Mouse (Mus musculus) left cerebral cortex, adult 8-10 months (tissue): Measurements from ENCODE around the gene Gins3. TPM values are rescaled to one million over a fixed set of nuclear protein-coding genes. Genes with fewer than 3 reads are reported as not detected.

Experiments used
- DNase-seq, 2 experiments: peaks; one replicate each; pipeline ENCODE4 v3.0.0; 2022; ENCODE audit warnings: low spot score in 2 of 2
- total RNA-seq, 4 experiments: library from RNA; stranded (reverse); gene quantifications; 2 replicates each; pipeline ENCODE4 v1.2.4; 2022

Gins3 gene
- total RNA-seq, 4 experiments from 2014 or later, result 2.0 to 3.0 (median 2.7) TPM

GRCm38 (mm10) chr8:95694631-95695030 lies 61.4 kb downstream of the Gins3 start:
- DNase-seq, result peak in 1 of 2 experiments; percentile 87

Other genes with a start within 250 kb of the Gins3 start
- gene Cfap20, start 198.6 kb upstream of the Gins3 start, total RNA-seq, result 10 to 100 TPM; 52.7 to 60.3 (median 57.4) TPM
- 10 to 100 TPM; 71.1 to 85.2 (median 78.2) TPM for gene Csnk2a2, start 143.4 kb upstream of the Gins3 start, total RNA-seq
- 1 to 10 TPM; 2.2 to 4.2 (median 3.4) TPM for gene Ccdc113, start 99.4 kb upstream of the Gins3 start, total RNA-seq
- gene Prss54, start 57.1 kb upstream of the Gins3 start, total RNA-seq, result not detected
- 1,000 to 10,000 TPM; 1,680 to 1,868 (median 1,803) TPM for gene Ndrg4, start 43.5 kb downstream of the Gins3 start, total RNA-seq
- 10 to 100 TPM; 17.6 to 25.4 (median 23.4) TPM for gene Setd6, start 82.4 kb downstream of the Gins3 start, total RNA-seq
- gene Cnot1, start 174.0 kb downstream of the Gins3 start, total RNA-seq, result 100 to 1,000 TPM; 113 to 140 (median 126) TPM
- gene Sap18b, start 191.9 kb downstream of the Gins3 start, total RNA-seq, result 10 to 100 TPM; 45.9 to 88.1 (median 66.7) TPM
- gene Slc38a7, start 220.1 kb downstream of the Gins3 start, total RNA-seq, result 10 to 100 TPM; 22.7 to 27.9 (median 25.4) TPM